Mouse (Mus musculus) CH12.LX (cell line): ENCODE measurements around the gene Macc1. TPM values are rescaled to one million over a fixed set of nuclear protein-coding genes. Genes with fewer than 3 reads are reported as not detected.

Experiments used
- DNase-seq: peaks from one replicate; pipeline ENCODE4 v3.0.0-alpha.2; 2013; ENCODE audit errors: extremely low read depth
- H3K27ac ChIP-seq: 2 replicates; pipeline ENCODE4 v1.5.1; 2012; ENCODE audit warnings: low read depth, mild to moderate bottlenecking, control low read depth, moderate library complexity; ENCODE audit not compliant: insufficient read depth
- H3K27me3 ChIP-seq: replicated peaks from 2 replicates; pipeline ENCODE3; 2012; ENCODE audit warnings: inconsistent platforms
- H3K36me3 ChIP-seq, 2 experiments: replicated peaks in 1 of 2; 2 replicates each; pipeline versions ENCODE3 to v1.6.1; 2012; ENCODE audit warnings: inconsistent platforms in 1 of 2, low read length in 1 of 2, mild to moderate bottlenecking in 1 of 2, mixed read lengths in 1 of 2, moderate library complexity in 1 of 2; ENCODE audit not compliant: control insufficient read depth in 1 of 2, insufficient read depth in 1 of 2
- H3K4me1 ChIP-seq, 2 experiments: 2 replicates each; pipeline ENCODE4 v1.6.1; 2012; ENCODE audit warnings: inconsistent platforms in 1 of 2, moderate library complexity in 1 of 2; ENCODE audit not compliant: insufficient read depth in 2 of 2, control insufficient read depth in 1 of 2
- H3K4me2 ChIP-seq: 2 replicates; pipeline ENCODE4 v1.6.1; 2012; ENCODE audit warnings: low read depth, mild to moderate bottlenecking, control low read depth; ENCODE audit not compliant: poor library complexity, insufficient read depth, severe bottlenecking
- H3K4me3 ChIP-seq, 3 experiments: fragments of 150-350 bp in 1 of 3; sonication (generic) in 1 of 3; replicated peaks in 1 of 3; 2 replicates each; pipeline versions ENCODE3 to v1.5.1; 2011 to 2012; ENCODE audit warnings: low read depth in 2 of 3, low read length in 2 of 3, mild to moderate bottlenecking in 2 of 3, moderate library complexity in 2 of 3, control low read depth in 1 of 3, improper control_type of control experiment in 1 of 3, inconsistent platforms in 1 of 3, mixed read lengths in 1 of 3; ENCODE audit not compliant: poor library complexity in 1 of 3
- H3K79me2 ChIP-seq: replicated peaks from 2 replicates; pipeline ENCODE4 v1.6.1; 2012; ENCODE audit warnings: mild to moderate bottlenecking, moderate library complexity; ENCODE audit not compliant: control insufficient read depth, poor library complexity, insufficient read depth, severe bottlenecking; ENCODE audit errors: extremely low read depth
- H3K9ac ChIP-seq: 2 replicates; pipeline ENCODE4 v1.6.1; 2012; ENCODE audit warnings: low read depth, mild to moderate bottlenecking, control low read depth, moderate library complexity; ENCODE audit not compliant: insufficient read depth
- H3K9me3 ChIP-seq: replicated peaks from 2 replicates; pipeline ENCODE3; 2012; ENCODE audit warnings: low read length, inconsistent platforms, mixed read lengths
- BHLHE40 ChIP-seq: IDR thresholded peaks from 2 replicates; pipeline ENCODE4 v1.6.1; 2011; ENCODE audit warnings: mild to moderate bottlenecking, low read depth, low read length, improper control_type of control experiment
- CHD1 ChIP-seq: IDR thresholded peaks from 2 replicates; pipeline ENCODE4 v1.6.1; 2012; ENCODE audit warnings: low read depth, low read length, improper control_type of control experiment, inconsistent platforms
- CHD2 ChIP-seq: IDR thresholded peaks from 2 replicates; pipeline ENCODE4 v1.6.1; 2011; ENCODE audit warnings: low read length, improper control_type of control experiment
- CTCF ChIP-seq, 2 experiments: IDR thresholded peaks in 1 of 2; conservative IDR thresholded peaks in 1 of 2; 2 replicates each; pipeline ENCODE4 v1.5.1; 2011 to 2012; ENCODE audit warnings: low read depth in 2 of 2, low read length in 2 of 2, improper control_type of control experiment in 1 of 2, inconsistent platforms in 1 of 2, mild to moderate bottlenecking in 1 of 2, moderate library complexity in 1 of 2
- E2F4 ChIP-seq: IDR thresholded peaks from 2 replicates; pipeline ENCODE4 v1.6.1; 2011; ENCODE audit warnings: low read depth, low read length, improper control_type of control experiment; ENCODE audit not compliant: insufficient replicate concordance
- ELF1 ChIP-seq: IDR thresholded peaks from 2 replicates; pipeline ENCODE4 v1.6.1; 2014; ENCODE audit warnings: low read depth, mild to moderate bottlenecking, inconsistent platforms, low read length, improper control_type of control experiment
- EP300 ChIP-seq: IDR thresholded peaks from 2 replicates; pipeline ENCODE4 v1.6.1; 2011; ENCODE audit warnings: low read length, improper control_type of control experiment
- ETS1 ChIP-seq: conservative IDR thresholded peaks from 2 replicates; pipeline ENCODE4 v1.6.1; 2012; ENCODE audit warnings: low read depth, mild to moderate bottlenecking, inconsistent platforms, low read length, improper control_type of control experiment, moderate library complexity
- GABPA ChIP-seq: IDR thresholded peaks from 2 replicates; pipeline ENCODE4 v1.6.1; 2012; ENCODE audit warnings: low read depth, low read length, improper control_type of control experiment, inconsistent platforms; ENCODE audit not compliant: insufficient replicate concordance
- HCFC1 ChIP-seq: IDR thresholded peaks from 2 replicates; pipeline ENCODE4 v1.6.1; 2012; ENCODE audit warnings: low read depth, mild to moderate bottlenecking, inconsistent platforms, low read length, improper control_type of control experiment
- IRF4 ChIP-seq: IDR thresholded peaks from 2 replicates; pipeline ENCODE4 v1.6.1; 2014; ENCODE audit warnings: low read depth, mild to moderate bottlenecking, inconsistent platforms, low read length, improper control_type of control experiment
- JUN ChIP-seq: IDR thresholded peaks from 2 replicates; pipeline ENCODE4 v1.6.1; 2011; ENCODE audit warnings: low read depth, mild to moderate bottlenecking, low read length, improper control_type of control experiment, moderate library complexity; ENCODE audit not compliant: insufficient read depth
- JUND ChIP-seq: conservative IDR thresholded peaks from 2 replicates; pipeline ENCODE4 v1.6.1; 2011; ENCODE audit warnings: low read depth, low read length, improper control_type of control experiment
- KAT2A ChIP-seq: IDR thresholded peaks from 2 replicates; pipeline ENCODE4 v1.6.1; 2012; ENCODE audit warnings: low read length, improper control_type of control experiment, inconsistent platforms; ENCODE audit not compliant: insufficient replicate concordance
- MAFK ChIP-seq: IDR thresholded peaks from 2 replicates; pipeline ENCODE4 v1.6.1; 2011; ENCODE audit warnings: low read length, improper control_type of control experiment; ENCODE audit not compliant: insufficient replicate concordance
- MAX ChIP-seq: IDR thresholded peaks from 2 replicates; pipeline ENCODE4 v1.6.1; 2011; ENCODE audit warnings: low read length, improper control_type of control experiment
- MAZ ChIP-seq: IDR thresholded peaks from 2 replicates; pipeline ENCODE4 v1.6.1; 2012; ENCODE audit warnings: low read depth, mild to moderate bottlenecking, inconsistent platforms, low read length, improper control_type of control experiment, moderate library complexity
- MEF2A ChIP-seq: IDR thresholded peaks from 2 replicates; pipeline ENCODE4 v1.6.1; 2014; ENCODE audit warnings: low read depth, mild to moderate bottlenecking, inconsistent platforms, low read length, improper control_type of control experiment, borderline replicate concordance
- MXI1 ChIP-seq: IDR thresholded peaks from 2 replicates; pipeline ENCODE4 v1.6.1; 2011; ENCODE audit warnings: mild to moderate bottlenecking, low read depth, low read length, improper control_type of control experiment
- MYC ChIP-seq: IDR thresholded peaks from 2 replicates; pipeline ENCODE4 v1.6.1; 2011; ENCODE audit warnings: low read depth, mild to moderate bottlenecking, improper control_type of control experiment, low read length
- NELFE ChIP-seq: IDR thresholded peaks from 2 replicates; pipeline ENCODE4 v1.6.1; 2011; ENCODE audit warnings: low read depth, low read length, improper control_type of control experiment
- NRF1 ChIP-seq: IDR thresholded peaks from 2 replicates; pipeline ENCODE4 v1.6.1; 2014; ENCODE audit warnings: low read depth, mild to moderate bottlenecking, inconsistent platforms, low read length, improper control_type of control experiment, moderate library complexity
- PAX5 ChIP-seq: IDR thresholded peaks from 2 replicates; pipeline ENCODE4 v1.6.1; 2012; ENCODE audit warnings: low read length, inconsistent platforms, mixed read lengths
- POLR2A ChIP-seq: IDR thresholded peaks from 2 replicates; pipeline ENCODE4 v1.6.1; 2011; ENCODE audit warnings: low read depth, mild to moderate bottlenecking, improper control_type of control experiment, low read length
- POLR2AphosphoS2 ChIP-seq: IDR thresholded peaks from 2 replicates; pipeline ENCODE4 v1.6.1; 2011; ENCODE audit warnings: low read depth, low read length, improper control_type of control experiment
- RAD21 ChIP-seq: IDR thresholded peaks from 2 replicates; pipeline ENCODE4 v1.6.1; 2011; ENCODE audit warnings: low read depth, mild to moderate bottlenecking, low read length, improper control_type of control experiment, moderate library complexity
- RCOR1 ChIP-seq: conservative IDR thresholded peaks from 2 replicates; pipeline ENCODE4 v1.6.1; 2012; ENCODE audit warnings: low read depth, mild to moderate bottlenecking, inconsistent platforms, low read length, improper control_type of control experiment
- SIN3A ChIP-seq: IDR thresholded peaks from 2 replicates; pipeline ENCODE4 v1.6.1; 2012; ENCODE audit warnings: low read length, improper control_type of control experiment, inconsistent platforms
- SMC3 ChIP-seq: IDR thresholded peaks from 2 replicates; pipeline ENCODE4 v1.6.1; 2011; ENCODE audit warnings: low read depth, low read length, improper control_type of control experiment
- TBP ChIP-seq: conservative IDR thresholded peaks from 2 replicates; pipeline ENCODE4 v1.6.1; 2011; ENCODE audit warnings: low read depth, low read length, improper control_type of control experiment
- TCF12 ChIP-seq: IDR thresholded peaks from 2 replicates; pipeline ENCODE4 v1.6.1; 2014; ENCODE audit warnings: low read depth, mild to moderate bottlenecking, inconsistent platforms, low read length, improper control_type of control experiment
- UBTF ChIP-seq: IDR thresholded peaks from 2 replicates; pipeline ENCODE4 v1.6.1; 2012; ENCODE audit warnings: low read depth, mild to moderate bottlenecking, inconsistent platforms, low read length, improper control_type of control experiment, moderate library complexity
- USF1 ChIP-seq: IDR thresholded peaks from 2 replicates; pipeline ENCODE4 v1.6.1; 2014; ENCODE audit warnings: low read depth, mild to moderate bottlenecking, inconsistent platforms, low read length, improper control_type of control experiment
- USF2 ChIP-seq: conservative IDR thresholded peaks from 2 replicates; pipeline ENCODE4 v1.6.1; 2011; ENCODE audit warnings: low read depth, low read length, improper control_type of control experiment
- ZC3H11A ChIP-seq: IDR thresholded peaks from 2 replicates; pipeline ENCODE4 v1.6.1; 2012; ENCODE audit warnings: low read depth, mild to moderate bottlenecking, inconsistent platforms, low read length, improper control_type of control experiment
- ZKSCAN1 ChIP-seq: IDR thresholded peaks from 2 replicates; pipeline ENCODE4 v1.6.1; 2012; ENCODE audit warnings: low read depth, inconsistent platforms, low read length, improper control_type of control experiment, borderline replicate concordance
- ZMIZ1 ChIP-seq: IDR thresholded peaks from 2 replicates; pipeline ENCODE4 v1.6.1; 2012; ENCODE audit warnings: low read depth, mild to moderate bottlenecking, inconsistent platforms, low read length, improper control_type of control experiment
- ZNF384 ChIP-seq: IDR thresholded peaks from 2 replicates; pipeline ENCODE4 v1.6.1; 2012; ENCODE audit warnings: low read depth, low read length, improper control_type of control experiment, inconsistent platforms
- dilution Hi-C: fragments of 300-500 bp; cut with MboI; formaldehyde crosslinking; loops from 2 replicates; pipeline ENCODE4 v1.14.3; 2020; ENCODE audit warnings: low sequenced_read_pairs; ENCODE audit not compliant: extremely low pct_unique_long_range_greater_than_20kb, extremely low pct_ligation_motif_present
- in situ Hi-C: fragments of 300-500 bp; cut with MboI; formaldehyde crosslinking; loops from 3 replicates; pipeline ENCODE4 v1.14.3; 2019; ENCODE audit warnings: low sequenced_read_pairs, low pct_ligation_motif_present, low pct_unique_long_range_greater_than_20kb, mixed read lengths
- polyA plus RNA-seq: library from polyadenylated mRNA; unstranded; fragments of >175 nt; gene quantifications from 2 replicates; pipeline ENCODE4 v1.2.1, GENCODE M21; 2012; ENCODE audit warnings: low read depth; ENCODE audit not compliant: insufficient read length
- total RNA-seq, 2 experiments: library from RNA; depleted of rRNA; stranded (reverse); fragments of 300-350 nt in 1 of 2; fragments of >200 nt in 1 of 2; gene quantifications; 2 replicates each; pipeline ENCODE4 v1.2.3; 2012 to 2014

Gene Macc1
- total and polyA plus RNA-seq, 3 experiments: 0.04 to 0.19 (median 0.13) TPM

DNA sequence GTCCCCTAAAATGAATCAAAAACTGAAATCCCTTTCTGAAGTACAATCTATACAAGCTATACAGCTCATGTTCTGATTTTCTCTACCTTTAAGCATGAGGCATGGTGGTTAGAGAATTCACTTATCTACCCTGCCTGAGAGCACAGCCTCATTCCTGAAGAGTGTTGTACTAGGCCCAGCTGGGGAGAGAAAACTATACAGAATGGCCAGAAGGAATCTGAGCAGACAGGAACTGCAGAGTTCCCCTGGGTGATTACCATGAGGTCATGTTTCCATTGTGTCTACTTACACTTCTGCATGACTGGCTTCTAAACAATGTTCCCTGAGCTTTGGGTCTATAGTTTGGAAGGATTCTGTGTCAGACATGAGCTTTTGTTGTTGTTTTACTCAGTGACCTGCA, 62.8 kb downstream of the Macc1 start:
- dilution Hi-C loops: no loop called here
- Histone ChIP-seq H3K9ac (peak overlapping the region; percentile 18), H3K4me1 (peaks cover 0 to 23% of the 10 kb centered on the region in 2 experiments; a peak in 2 of 4 replicates), H3K36me3 (no peaks in the 10 kb centered on the region), H3K27ac (peak overlapping the region; percentile 78), H3K4me2 (no peak overlapping the region), H3K27me3 (no peaks in the 10 kb centered on the region), H3K4me3 (no peak overlapping the region), H3K9me3 (no peaks in the 10 kb centered on the region), H3K79me2 (no peaks in the 10 kb centered on the region)
- 0 out of 2 replicates have a peak, but pooled peaks have one; percentile 28 for TF ChIP-seq TBP
- TF ChIP-seq EP300: peak; percentile 92
- peak; percentile 86 for TF ChIP-seq JUND
- TF ChIP-seq USF1: no peak
- TF ChIP-seq MAFK: no peak
- peak; percentile 70 for TF ChIP-seq MAX
- TF ChIP-seq CHD2: peak; percentile 57; the same call in 1 of the 2 replicates
- TF ChIP-seq CHD1: no peak
- no peak for TF ChIP-seq POLR2A
- TF ChIP-seq MXI1: no peak
- peak; percentile 74 for TF ChIP-seq MYC
- no peak; the same call in 1 of the 2 replicates for TF ChIP-seq RAD21
- TF ChIP-seq HCFC1: 0 out of 2 replicates have a peak, but pooled peaks have one; percentile 15
- no peak for TF ChIP-seq SMC3
- no peak for TF ChIP-seq E2F4
- TF ChIP-seq ETS1: peak; percentile 74
- peak; percentile 79; the same call in 1 of the 2 replicates for TF ChIP-seq RCOR1
- 0 out of 2 replicates have a peak, but pooled peaks have one; percentile 43 for TF ChIP-seq SIN3A
- no peak for TF ChIP-seq ZC3H11A
- TF ChIP-seq TCF12: no peak
- TF ChIP-seq ZKSCAN1: no peak
- no peak for TF ChIP-seq ZNF384
- TF ChIP-seq ELF1: no peak; the same call in 1 of the 2 replicates
- peak; percentile 60 for TF ChIP-seq IRF4
- TF ChIP-seq USF2: no peak
- no peak for TF ChIP-seq CTCF (conservative IDR thresholded peaks at IDR 0.05 in 1 of 2, IDR thresholded peaks at IDR 0.05 in 1 of 2; ENCODE audit: low read depth in 2 of 2, low read length in 2 of 2)
- TF ChIP-seq MEF2A: peak; percentile 71; the same call in 1 of the 2 replicates
- 0 out of 2 replicates have a peak, but pooled peaks have one; percentile 26 for TF ChIP-seq NELFE
- no peak for TF ChIP-seq KAT2A
- TF ChIP-seq MAZ: no peak
- TF ChIP-seq BHLHE40: peak; percentile 40
- TF ChIP-seq JUN: peak; percentile 94
- no peak for TF ChIP-seq UBTF
- TF ChIP-seq GABPA: no peak
- no peak for TF ChIP-seq PAX5
- no peak for TF ChIP-seq ZMIZ1
- no peak for TF ChIP-seq NRF1
- TF ChIP-seq POLR2AphosphoS2: no peak
- DNase-seq: peak; percentile 72
- in situ Hi-C loops: no loop called here
